Mouse (Mus musculus): ENCODE results near the gene Cdkn2aip.

DNA sequence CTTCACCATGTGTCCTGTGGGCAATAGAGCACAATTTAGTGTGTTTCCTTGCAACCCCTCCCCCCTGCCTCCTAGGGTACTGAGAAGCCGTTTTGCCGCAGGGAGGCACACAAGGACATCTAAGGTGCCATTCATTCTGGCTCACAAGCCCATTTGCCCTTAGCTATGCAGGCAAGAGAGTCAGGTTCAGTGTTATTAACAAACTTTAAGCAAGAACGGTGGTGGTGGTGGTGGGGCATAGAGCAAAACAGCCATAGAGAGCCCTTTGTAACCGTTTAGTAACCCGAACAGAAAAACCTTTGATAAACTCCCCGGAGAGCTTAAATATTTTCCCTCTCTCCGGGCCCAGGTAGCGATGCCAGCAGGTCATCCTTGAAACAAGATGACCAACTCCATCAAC, 29.3 kb upstream of the Cdkn2aip start:
- no peak for TF ChIP-seq CTCF (IDR thresholded peaks at IDR 0.05; ENCODE audit: borderline replicate concordance, control insufficient read depth, extremely low read depth, insufficient read depth, low read length, poor library complexity)
- no peak for TF ChIP-seq POLR2A (IDR thresholded peaks at IDR 0.05; ENCODE audit: control insufficient read depth, extremely low read depth, insufficient read depth, low read length, poor library complexity)
